ENCODE assay signal across 20 mouse cellular contexts in the genomic region with DNA sequence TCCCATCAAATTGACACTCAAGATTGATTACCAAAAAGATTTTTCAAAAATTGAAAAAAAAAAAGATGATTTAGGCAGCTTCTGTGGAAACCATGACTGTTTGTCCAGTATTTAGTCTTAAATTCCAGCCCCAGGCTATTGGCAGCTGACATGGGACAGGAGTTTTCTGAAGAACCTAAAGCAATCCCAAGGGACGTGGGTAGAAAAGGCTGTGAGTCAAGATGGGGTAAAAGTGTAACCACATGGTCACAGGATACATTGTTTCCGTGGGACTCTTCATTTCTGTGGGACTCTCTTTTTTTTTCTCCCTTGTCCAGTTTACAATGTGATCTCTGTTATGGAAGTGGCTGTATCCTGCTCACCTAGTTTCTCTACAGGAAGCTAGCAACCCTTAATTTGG.
"Had no signal": no experiment of that assay in that cellular context is flagged by ENCODE, and none has a peak within 500 bp of the region (broad histone marks: within the 10 kb centered on the region; RNA-seq: fewer than 3 reads in every experiment).

No protein-coding gene starts in this region.

- H3K4me2 ChIP-seq: limb, embryonic 13.5 days; liver, embryonic 12.5 days; liver, embryonic 15.5 days; lung, embryonic 15.5 days; midbrain, embryonic 13.5 days had no signal

- H3K4me1 ChIP-seq: limb, embryonic 10.5 days; limb, embryonic 13.5 days; liver, embryonic 12.5 days; liver, embryonic 15.5 days had no signal

- DNase-seq: kidney, postnatal 25 days; layer of hippocampus, adult 9-11 months; liver; lung, adult 18-20 months; lung, postnatal 10 days; lung, postnatal 36 days; right cerebral cortex, postnatal 14 days; right cerebral cortex, postnatal 4 days; thymus, postnatal 25 days had no signal

- H3K4me3 ChIP-seq: layer of hippocampus, adult 2 months; limb, embryonic 10.5 days; limb, embryonic 13.5 days; liver, embryonic 12.5 days; liver, embryonic 15.5 days; lung, embryonic 15.5 days; megakaryocyte, embryonic 14.5 days; midbrain, embryonic 10.5 days; midbrain, embryonic 13.5 days had no signal

- H3K27me3 ChIP-seq: limb, embryonic 13.5 days; liver, embryonic 12.5 days; liver, embryonic 15.5 days; lung, embryonic 15.5 days; midbrain, embryonic 13.5 days had no signal

- H3K36me3 ChIP-seq: limb, embryonic 10.5 days; limb, embryonic 13.5 days; liver, embryonic 12.5 days; liver, embryonic 15.5 days; lung, embryonic 15.5 days; midbrain, embryonic 10.5 days; midbrain, embryonic 13.5 days had no signal

- H3K9ac ChIP-seq: limb, embryonic 13.5 days; liver, embryonic 12.5 days; liver, embryonic 15.5 days; lung, embryonic 15.5 days; midbrain, embryonic 13.5 days had no signal

- H3K27ac ChIP-seq: kidney, postnatal 0 days; layer of hippocampus, adult 2 months; limb, embryonic 10.5 days; limb, embryonic 13.5 days; liver, embryonic 12.5 days; liver, embryonic 15.5 days; lung, embryonic 15.5 days; midbrain, embryonic 10.5 days; midbrain, embryonic 13.5 days; stomach, postnatal 0 days had no signal
